Mouse (Mus musculus) testis, adult 2 months (tissue): ENCODE measurements around the gene Rnf2.

Source experiments
- CTCF ChIP-seq: fragments of 200-500 bp; IDR thresholded peaks from 2 replicates; pipeline ENCODE4 v1.5.1; 2012; ENCODE audit warnings: low read depth, mild to moderate bottlenecking, inconsistent platforms, low read length, moderate library complexity; ENCODE audit not compliant: control insufficient read depth, insufficient read depth, insufficient replicate concordance
- POLR2A ChIP-seq: fragments of 200-500 bp; IDR thresholded peaks from 2 replicates; pipeline ENCODE4 v1.6.1; 2012; ENCODE audit warnings: low read depth, mild to moderate bottlenecking, inconsistent platforms, low read length, moderate library complexity; ENCODE audit not compliant: control insufficient read depth

DNA sequence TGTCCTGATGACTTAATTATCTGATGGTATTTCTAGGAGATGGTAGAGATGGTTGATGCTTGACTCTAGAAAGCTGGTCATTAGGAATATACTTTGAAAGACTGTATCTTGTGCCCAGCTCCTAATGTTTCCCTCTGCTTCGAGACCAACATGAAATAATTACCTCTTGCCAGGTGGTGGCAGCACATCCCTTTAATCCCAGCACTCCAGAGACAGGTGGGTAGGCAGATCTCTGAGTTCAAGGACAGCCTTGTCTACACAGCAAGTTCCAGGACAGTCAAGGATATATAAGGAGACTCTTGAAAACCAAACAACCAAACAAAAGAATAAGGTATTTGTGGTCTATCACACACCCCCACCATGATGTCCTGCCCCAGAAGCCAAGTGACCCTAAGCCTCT lies 17.2 kb downstream of the Rnf2 start:
- no peak for TF ChIP-seq POLR2A
- TF ChIP-seq CTCF, result no peak; the same call in 1 of the 2 replicates
